Mouse (Mus musculus): ENCODE measurements around the gene Atg9b. TPM values are rescaled to one million over a fixed set of nuclear protein-coding genes. Genes with fewer than 3 reads are reported as not detected.

The Atg9b gene
- polyA plus RNA-seq, 1 experiment from 2014 or later, result 0.46 TPM

DNA sequence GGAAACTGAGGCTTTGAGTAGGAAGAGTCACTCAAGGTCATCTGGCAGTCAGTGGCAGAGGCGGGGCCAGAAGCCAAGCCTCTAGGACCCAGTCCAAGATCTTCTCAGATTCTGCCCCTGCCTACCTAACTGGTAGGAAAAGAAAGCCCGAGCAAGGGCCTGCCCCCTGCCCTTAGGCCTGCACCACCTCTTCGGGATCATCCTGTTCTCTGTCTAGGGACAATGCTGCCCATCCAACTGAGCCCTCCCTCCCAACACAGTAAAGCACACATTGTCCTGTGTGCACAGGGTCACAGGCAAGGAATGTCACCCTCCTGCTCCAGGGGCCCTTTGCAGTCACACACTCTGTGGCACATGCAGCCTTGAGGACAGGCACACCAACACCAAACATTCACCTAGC, 41.9 kb downstream of the Atg9b start:
- H3K4me3 ChIP-seq (ENCODE audit: low read length), result no peak overlapping the region; the same call in 1 of the 2 replicates
- peaks cover 39% of the 10 kb centered on the region for H3K4me1 ChIP-seq (replicated peaks; ENCODE audit: control insufficient read depth, insufficient read depth, low read length)
- H3K9me3 ChIP-seq (ENCODE audit: control insufficient read depth, low read length), result no peaks in the 10 kb centered on the region
- no peak for ATAC-seq (ENCODE audit: low read depth)
- peaks cover 26% of the 10 kb centered on the region for H3K27me3 ChIP-seq (ENCODE audit: control insufficient read depth, insufficient read depth, low read depth, low read length)
- no peaks in the 10 kb centered on the region for H3K36me3 ChIP-seq (ENCODE audit: control insufficient read depth, insufficient read depth, low read length)
- 0 out of 2 replicates have a peak overlapping the region, but pooled peaks have one; percentile 6 for H3K9ac ChIP-seq (ENCODE audit: low read length)
- 49% methylated on average over 3 of the region's 3 CpGs for WGBS
- peak overlapping the region; percentile 95; the same call in 1 of the 2 replicates for H3K4me2 ChIP-seq (ENCODE audit: low read depth, low read length)
- no peak overlapping the region for H3K27ac ChIP-seq (ENCODE audit: low read length)

DNA sequence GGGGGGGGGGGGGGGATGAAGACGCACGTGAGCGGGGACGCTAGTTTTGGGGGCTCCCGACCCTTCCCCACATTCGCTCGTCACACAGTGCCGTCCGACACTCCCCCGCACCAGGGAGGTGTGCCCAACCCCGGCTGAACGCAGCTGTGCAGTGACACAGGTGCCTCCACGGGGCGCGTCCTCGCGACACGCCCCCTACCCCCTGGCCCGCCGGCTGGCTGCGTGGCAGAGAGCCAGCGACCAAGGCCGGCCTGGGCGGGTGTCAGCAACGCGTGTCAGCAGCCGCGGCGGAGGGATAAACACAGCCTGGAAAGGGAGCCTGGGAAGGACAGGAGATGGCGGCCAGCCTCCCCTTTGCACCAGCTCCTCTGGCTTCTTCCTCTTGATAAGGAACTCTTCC, 43.4 kb downstream of the Atg9b start:
- Histone ChIP-seq H3K4me1 (replicated peaks; ENCODE audit: control insufficient read depth, insufficient read depth, low read length) (peaks cover 52% of the 10 kb centered on the region), H3K9me3 (ENCODE audit: control insufficient read depth, low read length) (no peaks in the 10 kb centered on the region), H3K4me2 (ENCODE audit: low read depth, low read length) (peak overlapping the region; percentile 94), H3K4me3 (ENCODE audit: low read length) (peak overlapping the region; percentile 49), H3K9ac (ENCODE audit: low read length) (peak overlapping the region; percentile 55), H3K27me3 (ENCODE audit: control insufficient read depth, insufficient read depth, low read depth, low read length) (peaks cover 21% of the 10 kb centered on the region), H3K27ac (ENCODE audit: low read length) (no peak overlapping the region), H3K36me3 (ENCODE audit: control insufficient read depth, insufficient read depth, low read length) (no peaks in the 10 kb centered on the region)
- no peak for ATAC-seq (ENCODE audit: low read depth)
- WGBS, result under 1% methylated on average over 28 of the region's 30 CpGs

- peak overlapping the region; percentile 49 for H3K4me3 ChIP-seq (ENCODE audit: low read length)
- no peaks in the 10 kb centered on the region for H3K9me3 ChIP-seq (ENCODE audit: control insufficient read depth, low read length)
- peaks cover 19% of the 10 kb centered on the region for H3K27me3 ChIP-seq (ENCODE audit: control insufficient read depth, insufficient read depth, low read depth, low read length)
- peak; percentile 35 for ATAC-seq (ENCODE audit: low read depth)
- no peaks in the 10 kb centered on the region for H3K36me3 ChIP-seq (ENCODE audit: control insufficient read depth, insufficient read depth, low read length)
- H3K27ac ChIP-seq (ENCODE audit: low read length), result no peak overlapping the region
- peak overlapping the region; percentile 94 for H3K4me2 ChIP-seq (ENCODE audit: low read depth, low read length)
- WGBS, result under 1% methylated on average over 41 of the region's 41 CpGs
- H3K9ac ChIP-seq (ENCODE audit: low read length), result peak overlapping the region; percentile 55
- H3K4me1 ChIP-seq (replicated peaks; ENCODE audit: control insufficient read depth, insufficient read depth, low read length), result peaks cover 55% of the 10 kb centered on the region
Measured at GRCm38 (mm10) chr5:24348128-24348527, 43.8 kb downstream of the Atg9b start.

DNA sequence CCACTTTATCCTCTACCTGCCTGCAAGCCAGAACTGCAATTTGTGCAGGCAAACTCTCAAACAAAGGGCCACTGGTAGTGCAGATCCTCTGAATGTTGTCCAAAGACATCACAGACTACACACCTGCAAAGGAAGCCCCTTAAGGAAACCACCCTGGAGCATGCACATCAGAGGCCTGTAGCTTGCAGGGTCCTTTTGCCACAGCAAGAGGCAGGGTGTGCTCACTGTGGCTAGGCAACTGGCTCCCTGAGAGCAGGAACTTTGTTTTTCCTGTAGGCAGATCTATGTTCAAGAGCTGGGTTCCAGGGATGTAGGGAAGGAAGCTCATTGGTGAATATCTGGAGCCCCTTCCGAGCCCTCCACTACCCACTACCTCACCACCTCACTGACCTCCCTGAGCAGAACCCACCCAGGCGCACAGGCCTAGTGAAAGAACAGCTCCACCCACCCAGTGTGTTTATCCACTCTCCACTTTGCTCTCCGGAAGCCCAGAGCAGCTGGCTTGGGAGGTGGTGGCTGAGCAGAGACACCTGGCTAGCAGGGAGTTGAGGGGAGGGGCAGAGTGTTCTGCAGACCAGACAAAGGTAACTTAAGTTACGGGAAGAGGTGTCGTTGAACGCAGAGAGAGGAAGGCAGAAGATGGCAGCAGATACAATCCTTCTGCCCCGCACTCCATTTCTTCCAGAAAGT, 44.6 kb downstream of the Atg9b start:
- H3K27ac ChIP-seq (ENCODE audit: low read length), result no peak overlapping the region
- no peak overlapping the region for H3K4me3 ChIP-seq (ENCODE audit: low read length)
- H3K9me3 ChIP-seq (ENCODE audit: control insufficient read depth, low read length), result no peaks in the 10 kb centered on the region
- no peak for ATAC-seq (ENCODE audit: low read depth)
- WGBS, result 26% methylated on average over 7 of the region's 7 CpGs
- H3K36me3 ChIP-seq (ENCODE audit: control insufficient read depth, insufficient read depth, low read length), result no peaks in the 10 kb centered on the region
- H3K27me3 ChIP-seq (ENCODE audit: control insufficient read depth, insufficient read depth, low read depth, low read length), result peaks cover 12% of the 10 kb centered on the region; the same call in 1 of the 2 replicates
- peaks cover 49% of the 10 kb centered on the region for H3K4me1 ChIP-seq (replicated peaks; ENCODE audit: control insufficient read depth, insufficient read depth, low read length)
- H3K4me2 ChIP-seq (ENCODE audit: low read depth, low read length), result no peak overlapping the region
- no peak overlapping the region for H3K9ac ChIP-seq (ENCODE audit: low read length)

GRCm38 (mm10) chr5:24346313-24346712, 45.6 kb downstream of the Atg9b start:
- H3K9me3 ChIP-seq (ENCODE audit: control insufficient read depth, low read length), result no peaks in the 10 kb centered on the region
- no peaks in the 10 kb centered on the region for H3K36me3 ChIP-seq (ENCODE audit: control insufficient read depth, insufficient read depth, low read length)
- no peak overlapping the region for H3K27ac ChIP-seq (ENCODE audit: low read length)
- WGBS, result 80% methylated on average over 7 of the region's 7 CpGs
- no peak overlapping the region for H3K9ac ChIP-seq (ENCODE audit: low read length)
- H3K4me2 ChIP-seq (ENCODE audit: low read depth, low read length), result no peak overlapping the region
- no peak for ATAC-seq (ENCODE audit: low read depth)
- peaks cover 49% of the 10 kb centered on the region for H3K4me1 ChIP-seq (replicated peaks; ENCODE audit: control insufficient read depth, insufficient read depth, low read length)
- peaks cover 11% of the 10 kb centered on the region; the same call in 1 of the 2 replicates for H3K27me3 ChIP-seq (ENCODE audit: control insufficient read depth, insufficient read depth, low read depth, low read length)
- no peak overlapping the region for H3K4me3 ChIP-seq (ENCODE audit: low read length)

- H3K4me2 ChIP-seq (ENCODE audit: low read depth, low read length), result peak overlapping the region; percentile 31
Measured at GRCm38 (mm10) chr5:24344477-24345051, 47.4 kb downstream of the Atg9b start.

DNA sequence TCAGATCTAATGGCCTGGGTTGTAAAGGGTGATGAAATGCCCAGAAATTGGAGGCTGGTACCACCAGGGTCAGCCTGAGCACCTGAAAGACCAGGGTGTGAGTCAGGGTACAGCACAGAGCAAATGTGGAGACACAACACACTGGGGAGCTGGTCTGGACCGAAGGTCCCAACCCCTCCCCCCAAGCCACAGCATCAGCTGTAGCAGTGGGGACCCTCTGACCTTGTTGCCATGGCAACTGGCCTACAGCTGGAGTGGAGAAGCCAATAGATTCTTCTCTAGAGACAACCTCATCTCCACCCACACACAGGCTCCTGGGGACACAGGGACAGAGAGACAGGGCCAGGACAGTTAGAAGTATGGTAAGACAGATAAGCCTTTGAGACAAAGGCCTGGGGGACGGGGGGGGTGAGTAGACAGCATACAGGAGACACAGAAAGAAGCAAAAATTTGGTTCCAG, 47.9 kb downstream of the Atg9b start:
- no peak for ATAC-seq (ENCODE audit: low read depth)
- Histone ChIP-seq H3K4me1 (replicated peaks; ENCODE audit: control insufficient read depth, insufficient read depth, low read length) (peaks cover 38% of the 10 kb centered on the region), H3K4me2 (ENCODE audit: low read depth, low read length) (no peak overlapping the region), H3K27me3 (ENCODE audit: control insufficient read depth, insufficient read depth, low read depth, low read length) (no peaks in the 10 kb centered on the region), H3K36me3 (ENCODE audit: control insufficient read depth, insufficient read depth, low read length) (no peaks in the 10 kb centered on the region), H3K9ac (ENCODE audit: low read length) (no peak overlapping the region), H3K27ac (ENCODE audit: low read length) (peak overlapping the region; percentile 41), H3K4me3 (ENCODE audit: low read length) (no peak overlapping the region), H3K9me3 (ENCODE audit: control insufficient read depth, low read length) (no peaks in the 10 kb centered on the region)
- WGBS, result 23% methylated on average over 2 of the region's 2 CpGs

More at GRCm38 (mm10) chr5:24344477-24345051, 47.4 kb downstream of the Atg9b start:
- Histone ChIP-seq H3K27ac (ENCODE audit: low read length) (peak overlapping the region; percentile 41), H3K4me1 (replicated peaks; ENCODE audit: control insufficient read depth, insufficient read depth, low read length) (peaks cover 42% of the 10 kb centered on the region), H3K36me3 (ENCODE audit: control insufficient read depth, insufficient read depth, low read length) (no peaks in the 10 kb centered on the region), H3K9ac (ENCODE audit: low read length) (no peak overlapping the region), H3K4me3 (ENCODE audit: low read length) (no peak overlapping the region), H3K9me3 (ENCODE audit: control insufficient read depth, low read length) (no peaks in the 10 kb centered on the region), H3K27me3 (ENCODE audit: control insufficient read depth, insufficient read depth, low read depth, low read length) (peaks cover 4% of the 10 kb centered on the region; the same call in 1 of the 2 replicates)
- ATAC-seq (ENCODE audit: low read depth), result peak; percentile 80
- WGBS, result 8% methylated on average over 12 of the region's 12 CpGs

DNA sequence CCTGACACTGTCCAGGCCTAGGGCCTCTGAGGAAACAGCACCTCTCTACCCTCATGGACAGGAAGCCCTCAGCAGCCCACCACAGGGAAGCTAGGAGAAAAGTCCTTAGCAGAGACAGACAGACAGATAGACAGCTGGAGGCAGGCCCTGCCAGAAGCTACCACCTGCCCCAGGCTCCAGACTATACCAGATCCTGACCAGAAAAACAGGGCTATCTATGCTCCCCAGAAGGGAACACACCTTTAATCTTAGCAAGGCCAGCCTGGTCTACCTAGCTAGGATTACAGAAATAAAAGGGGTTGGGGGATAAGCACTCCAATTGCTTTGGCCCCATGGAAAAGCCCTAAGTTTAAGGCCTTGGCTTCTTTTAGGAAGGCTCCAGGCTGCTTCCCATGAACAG, 48.6 kb downstream of the Atg9b start:
- H3K9ac ChIP-seq (ENCODE audit: low read length), result no peak overlapping the region
- no peak overlapping the region for H3K4me3 ChIP-seq (ENCODE audit: low read length)
- H3K27ac ChIP-seq (ENCODE audit: low read length), result no peak overlapping the region
- no peak for ATAC-seq (ENCODE audit: low read depth)
- no peaks in the 10 kb centered on the region for H3K27me3 ChIP-seq (ENCODE audit: control insufficient read depth, insufficient read depth, low read depth, low read length)
- peaks cover 31% of the 10 kb centered on the region for H3K4me1 ChIP-seq (replicated peaks; ENCODE audit: control insufficient read depth, insufficient read depth, low read length)
- no peak overlapping the region for H3K4me2 ChIP-seq (ENCODE audit: low read depth, low read length)
- H3K9me3 ChIP-seq (ENCODE audit: control insufficient read depth, low read length), result no peaks in the 10 kb centered on the region
- H3K36me3 ChIP-seq (ENCODE audit: control insufficient read depth, insufficient read depth, low read length), result no peaks in the 10 kb centered on the region

DNA sequence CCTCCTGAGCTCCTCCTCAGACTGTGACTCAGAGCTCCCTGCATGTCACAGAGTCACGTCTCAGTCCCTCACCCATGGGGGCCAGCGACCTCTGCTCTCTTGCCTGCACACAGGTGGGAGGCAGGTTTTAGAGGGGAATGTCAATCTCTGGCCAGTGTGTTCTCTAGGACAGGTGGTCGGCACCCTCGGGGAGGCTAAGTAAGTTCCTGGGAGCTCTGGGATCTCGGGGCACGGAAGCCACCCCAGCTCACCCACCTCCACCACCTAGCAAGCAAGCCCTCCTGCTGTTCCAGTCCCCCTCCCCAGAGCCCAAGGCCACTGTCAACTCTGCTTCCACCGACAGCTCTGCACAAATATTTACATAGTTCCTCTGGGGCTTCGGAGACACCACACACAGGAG, 49.0 kb downstream of the Atg9b start:
- WGBS, result 33% methylated on average over 8 of the region's 8 CpGs
- no peak overlapping the region for H3K4me3 ChIP-seq (ENCODE audit: low read length)
- no peaks in the 10 kb centered on the region for H3K9me3 ChIP-seq (ENCODE audit: control insufficient read depth, low read length)
- ATAC-seq (ENCODE audit: low read depth), result no peak
- H3K27me3 ChIP-seq (ENCODE audit: control insufficient read depth, insufficient read depth, low read depth, low read length), result no peaks in the 10 kb centered on the region
- H3K4me1 ChIP-seq (replicated peaks; ENCODE audit: control insufficient read depth, insufficient read depth, low read length), result peaks cover 30% of the 10 kb centered on the region
- no peak overlapping the region for H3K9ac ChIP-seq (ENCODE audit: low read length)
- no peak overlapping the region for H3K27ac ChIP-seq (ENCODE audit: low read length)
- no peaks in the 10 kb centered on the region for H3K36me3 ChIP-seq (ENCODE audit: control insufficient read depth, insufficient read depth, low read length)
- H3K4me2 ChIP-seq (ENCODE audit: low read depth, low read length), result no peak overlapping the region

All from lung, embryonic 16.5 days (tissue).